Mouse (Mus musculus): ENCODE results near the gene Robo1.

GRCm38 (mm10) chr16:72976849-72977576 lies 668.9 kb downstream of the Robo1 start:
- TF ChIP-seq CTCF (IDR thresholded peaks at IDR 0.05; ENCODE audit: low read depth) (no peak), EP300 (optimal IDR thresholded peaks at IDR 0.05) (no peak)
